ENCODE assay signal across 12 mouse cellular contexts in genomic region chr8:26596665-26597362, GRCm38 (mm10).
A peak's percentile ranks its signal among the peaks of the same experiment; 100 is the strongest.
DNase-seq lines count a peak whose midpoint lies in the region; ATAC-seq and TF ChIP-seq lines count a peak whose summit lies in the region.
"Had no signal": no experiment of that assay in that cellular context is flagged by ENCODE, and none has a peak within 500 bp of the region (broad histone marks: within the 10 kb centered on the region; RNA-seq: fewer than 3 reads in every experiment).

No protein-coding gene starts in this region.

- H3K4me3 ChIP-seq in heart, embryonic 10.5 days = no peak overlapping the region
- no peak overlapping the region for H3K4me3 ChIP-seq in lung, embryonic 16.5 days (ENCODE audit: low read length)
- H3K4me3 ChIP-seq in lung, adult 2 months (replicated peaks; ENCODE audit: extremely low read depth, low read depth, low read length) = no peak overlapping the region
- H3K4me3 ChIP-seq: kidney, embryonic 15.5 days had no signal

- TF ChIP-seq CTCF in lung, adult 2 months (IDR thresholded peaks at IDR 0.05; ENCODE audit: insufficient read depth, low read length) = no peak
- peak; percentile 18; the same call in 1 of the 2 replicates for TF ChIP-seq CTCF in brain, embryonic 14.5 days (IDR thresholded peaks at IDR 0.05; ENCODE audit: borderline replicate concordance, extremely low read depth, insufficient read depth, insufficient read length)

- no peaks in the 10 kb centered on the region for H3K4me1 ChIP-seq in heart, embryonic 10.5 days
- no peaks in the 10 kb centered on the region for H3K4me1 ChIP-seq in lung, embryonic 16.5 days (replicated peaks; ENCODE audit: control insufficient read depth, insufficient read depth, low read length)
- no peaks in the 10 kb centered on the region for H3K4me1 ChIP-seq in lung, adult 2 months (ENCODE audit: control insufficient read depth, insufficient read depth, low read length)

- no peak overlapping the region for H3K27ac ChIP-seq in heart, embryonic 10.5 days
- H3K27ac ChIP-seq in lung, embryonic 16.5 days (ENCODE audit: low read length) = no peak overlapping the region
- H3K27ac ChIP-seq: kidney, embryonic 15.5 days; liver, embryonic 14.5 days had no signal

- H3K27me3 ChIP-seq in heart, embryonic 10.5 days (ENCODE audit: insufficient read depth, poor library complexity, severe bottlenecking) = no peaks in the 10 kb centered on the region
- H3K27me3 ChIP-seq in lung, embryonic 16.5 days (ENCODE audit: control insufficient read depth, insufficient read depth, low read depth, low read length) = no peaks in the 10 kb centered on the region; the same call in 1 of the 2 replicates

- H3K36me3 ChIP-seq in heart, embryonic 10.5 days = no peaks in the 10 kb centered on the region
- H3K36me3 ChIP-seq in lung, embryonic 16.5 days (ENCODE audit: control insufficient read depth, insufficient read depth, low read length) = no peaks in the 10 kb centered on the region
- H3K36me3 ChIP-seq: kidney, embryonic 15.5 days had no signal

- H3K9me3 ChIP-seq in heart, embryonic 10.5 days = no peaks in the 10 kb centered on the region
- no peaks in the 10 kb centered on the region for H3K9me3 ChIP-seq in lung, embryonic 16.5 days (ENCODE audit: control insufficient read depth, low read length)
- H3K9me3 ChIP-seq: kidney, embryonic 15.5 days had no signal

- H3K9ac ChIP-seq in lung, embryonic 16.5 days (ENCODE audit: low read length) = no peak overlapping the region
- H3K9ac ChIP-seq: kidney, embryonic 15.5 days; liver, embryonic 14.5 days had no signal

- no peak overlapping the region for H3K4me2 ChIP-seq in lung, embryonic 16.5 days (ENCODE audit: low read depth, low read length)

- 0 out of 2 replicates have a peak, but pooled peaks have one; percentile 36 for ATAC-seq in lung, embryonic 16.5 days (ENCODE audit: low read depth)
- ATAC-seq in megakaryocyte, adult 5-6 weeks (ENCODE audit: poor library complexity, severe bottlenecking) = peak; percentile 59; the same call in 1 of the 2 replicates

- peak; percentile 77 for DNase-seq in heart, adult 11 months
- no peak for DNase-seq in heart, embryonic 10.5 days (ENCODE audit: low spot score)
- no peak for DNase-seq in lung, adult 2 months
- DNase-seq in brain, embryonic 14.5 days (ENCODE audit: low read depth) = no peak
- DNase-seq in yolk sac, embryonic 10.5 days (ENCODE audit: low spot score) = no peak
- DNase-seq in cerebellum, adult 11-12 months = no peak
- DNase-seq: layer of hippocampus, postnatal 36 days; thymus, postnatal 14 days had no signal

- TF ChIP-seq POLR2A in lung, adult 2 months (IDR thresholded peaks at IDR 0.05; ENCODE audit: borderline replicate concordance, extremely low read depth, low read depth, low read length) = no peak
- no peak for TF ChIP-seq POLR2A in brain, embryonic 14.5 days (IDR thresholded peaks at IDR 0.05; ENCODE audit: borderline replicate concordance, extremely low read depth, insufficient read depth, insufficient read length, poor library complexity, severe bottlenecking)

- WGBS in heart, embryonic 10.5 days = 56% methylated on average over 7 of the region's 7 CpGs
- 53% methylated on average over 7 of the region's 7 CpGs for WGBS in lung, embryonic 16.5 days
- WGBS in lung, adult 2 months = 58% methylated on average over 7 of the region's 7 CpGs
